Mouse (Mus musculus): ENCODE measurements at regions not wholly inside any gene's neighbourhood (a gene's known extent, or its start where the extent isn't known, plus 50 kb on each side); places are given as distances from the start of the nearest gene placed in this dataset.

DNA sequence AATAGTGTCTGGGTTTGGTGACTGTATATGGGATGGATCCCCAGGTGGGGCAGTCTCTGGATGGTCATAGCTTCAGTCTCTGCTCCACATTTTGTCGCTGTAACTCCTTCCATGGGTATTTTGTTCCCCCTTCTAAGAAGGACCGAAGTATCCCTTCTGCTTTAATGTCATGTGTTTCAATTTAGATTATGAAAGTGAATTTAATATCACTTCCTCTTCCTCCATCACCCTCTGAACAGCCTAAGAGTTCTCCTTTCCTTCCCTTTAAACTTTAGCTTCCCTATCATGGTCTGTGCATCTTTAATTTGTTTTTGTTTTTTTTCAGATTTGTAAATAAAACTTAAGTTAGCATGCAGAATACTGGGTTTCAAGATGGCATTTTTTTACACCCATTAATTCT lies 211.0 kb upstream of the Phyhipl start:
- Histone ChIP-seq H3K4me1 (ENCODE audit: control insufficient read depth, insufficient read depth, low read length) (no peaks in the 10 kb centered on the region), H3K4me3 (replicated peaks; ENCODE audit: insufficient read depth, low read depth, low read length) (no peak overlapping the region), H3K27me3 (ENCODE audit: control insufficient read depth, insufficient read depth, low read length) (no peaks in the 10 kb centered on the region), H3K27ac (ENCODE audit: insufficient read depth, low read length) (no peak overlapping the region)
- WGBS = 92% methylated on average over 2 of the region's 2 CpGs
- TF ChIP-seq CTCF (IDR thresholded peaks at IDR 0.05; ENCODE audit: borderline replicate concordance, insufficient read depth, low read depth, low read length) (no peak), POLR2A (IDR thresholded peaks at IDR 0.05; ENCODE audit: borderline replicate concordance, insufficient read depth, low read length) (no peak)
- no peak for DNase-seq

DNA sequence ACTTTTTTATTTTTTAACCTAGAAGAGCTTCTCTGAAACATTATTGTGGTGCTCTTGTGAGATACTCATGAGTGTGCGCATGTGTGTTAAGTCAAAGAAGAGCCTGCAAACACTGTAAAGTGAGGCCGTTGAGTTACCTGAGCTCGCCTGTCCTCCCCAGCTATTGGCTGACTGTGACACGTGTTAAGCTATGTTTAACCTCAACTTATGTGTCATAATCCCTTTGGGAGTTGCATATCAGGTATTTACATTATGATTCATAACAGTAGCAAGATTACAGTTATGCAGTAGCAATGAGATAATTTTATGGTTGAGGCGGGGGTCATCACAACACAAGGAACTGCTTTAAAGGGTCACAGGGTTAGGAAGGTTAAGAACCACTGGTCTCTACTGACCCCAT lies 208.9 kb upstream of the Phyhipl start:
- Histone ChIP-seq H3K27ac (ENCODE audit: insufficient read depth, low read length) (no peak overlapping the region), H3K4me1 (ENCODE audit: control insufficient read depth, insufficient read depth, low read length) (no peaks in the 10 kb centered on the region), H3K27me3 (ENCODE audit: control insufficient read depth, insufficient read depth, low read length) (no peaks in the 10 kb centered on the region), H3K4me3 (replicated peaks; ENCODE audit: insufficient read depth, low read depth, low read length) (no peak overlapping the region)
- DNase-seq = no peak
- 95% methylated on average over 5 of the region's 5 CpGs for WGBS
- TF ChIP-seq CTCF (IDR thresholded peaks at IDR 0.05; ENCODE audit: borderline replicate concordance, insufficient read depth, low read depth, low read length) = no peak
- no peak for TF ChIP-seq POLR2A (IDR thresholded peaks at IDR 0.05; ENCODE audit: borderline replicate concordance, insufficient read depth, low read length)

DNA sequence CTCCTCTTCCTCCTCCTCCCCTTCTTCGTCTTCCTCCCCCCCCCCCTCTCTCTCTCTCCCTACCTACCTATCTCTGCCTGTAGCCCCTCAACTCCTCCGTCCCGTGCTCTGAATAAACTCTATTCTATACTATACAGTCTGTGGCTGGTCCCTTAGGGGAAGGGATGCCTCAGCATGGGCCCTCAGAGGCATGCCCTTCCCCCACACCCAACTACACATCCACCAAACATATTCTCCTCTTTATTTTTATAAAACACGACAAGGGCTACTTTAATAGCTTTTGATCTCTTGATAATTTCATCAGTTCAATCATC lies 206.2 kb upstream of the Phyhipl start:
- Histone ChIP-seq H3K4me3 (replicated peaks; ENCODE audit: insufficient read depth, low read depth, low read length) (no peak overlapping the region), H3K4me1 (ENCODE audit: control insufficient read depth, insufficient read depth, low read length) (no peaks in the 10 kb centered on the region), H3K27ac (ENCODE audit: insufficient read depth, low read length) (no peak overlapping the region), H3K27me3 (ENCODE audit: control insufficient read depth, insufficient read depth, low read length) (no peaks in the 10 kb centered on the region)
- TF ChIP-seq CTCF (IDR thresholded peaks at IDR 0.05; ENCODE audit: borderline replicate concordance, insufficient read depth, low read depth, low read length) (no peak), POLR2A (IDR thresholded peaks at IDR 0.05; ENCODE audit: borderline replicate concordance, insufficient read depth, low read length) (no peak)
- no peak for DNase-seq
- WGBS = 53% methylated on average over 3 of the region's 4 CpGs

DNA sequence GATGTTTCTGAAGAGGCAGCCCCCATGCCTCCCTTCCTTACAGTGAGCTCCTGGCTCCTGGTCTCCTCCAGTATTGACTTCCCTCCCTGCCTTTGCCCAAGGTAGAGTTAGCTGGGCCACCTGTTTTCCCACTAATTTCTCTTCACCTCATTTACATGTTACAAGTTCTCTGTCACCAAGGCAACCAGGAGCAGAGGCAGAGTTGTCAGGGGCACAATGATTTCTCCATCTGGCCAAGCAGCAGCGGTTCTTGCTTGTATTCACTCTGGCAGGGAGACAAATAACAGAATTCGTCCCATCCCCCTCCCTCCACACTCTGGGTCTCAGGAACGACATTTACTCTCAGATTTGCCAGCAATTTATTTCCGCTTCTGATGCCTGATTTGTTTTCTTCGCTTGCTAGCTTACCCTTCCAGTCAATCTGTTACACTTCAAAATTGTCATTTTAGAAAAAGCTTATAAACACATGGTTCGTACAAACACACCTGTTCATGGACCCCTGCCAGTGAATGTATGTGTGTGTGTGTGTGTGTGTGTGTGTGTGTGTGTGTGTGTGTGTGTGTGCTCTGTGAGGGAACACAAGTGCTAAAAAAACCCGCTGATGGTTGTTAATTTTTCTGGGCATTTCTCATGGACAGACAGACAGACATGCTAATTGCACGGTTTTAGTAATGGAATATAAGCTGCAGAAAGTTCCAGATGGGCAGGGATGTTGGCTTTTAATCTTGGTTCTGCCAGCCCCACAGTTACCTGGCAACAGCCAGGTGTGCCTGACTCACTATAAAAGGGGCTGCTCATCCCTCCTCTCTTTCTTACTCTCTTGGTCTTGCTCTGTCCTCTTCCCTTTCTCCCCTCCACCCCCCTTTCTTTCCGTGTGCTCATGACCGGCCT lies 205.6 kb upstream of the Phyhipl start:
- H3K4me3 ChIP-seq (replicated peaks; ENCODE audit: insufficient read depth, low read depth, low read length) = no peak overlapping the region
- H3K27ac ChIP-seq (ENCODE audit: insufficient read depth, low read length) = no peak overlapping the region
- H3K27me3 ChIP-seq (ENCODE audit: control insufficient read depth, insufficient read depth, low read length) = no peaks in the 10 kb centered on the region
- H3K4me1 ChIP-seq (ENCODE audit: control insufficient read depth, insufficient read depth, low read length) = no peaks in the 10 kb centered on the region
- DNase-seq = no peak
- 16% methylated on average over 10 of the region's 10 CpGs for WGBS
- TF ChIP-seq POLR2A (IDR thresholded peaks at IDR 0.05; ENCODE audit: borderline replicate concordance, insufficient read depth, low read length) (no peak), CTCF (IDR thresholded peaks at IDR 0.05; ENCODE audit: borderline replicate concordance, insufficient read depth, low read depth, low read length) (no peak)

DNA sequence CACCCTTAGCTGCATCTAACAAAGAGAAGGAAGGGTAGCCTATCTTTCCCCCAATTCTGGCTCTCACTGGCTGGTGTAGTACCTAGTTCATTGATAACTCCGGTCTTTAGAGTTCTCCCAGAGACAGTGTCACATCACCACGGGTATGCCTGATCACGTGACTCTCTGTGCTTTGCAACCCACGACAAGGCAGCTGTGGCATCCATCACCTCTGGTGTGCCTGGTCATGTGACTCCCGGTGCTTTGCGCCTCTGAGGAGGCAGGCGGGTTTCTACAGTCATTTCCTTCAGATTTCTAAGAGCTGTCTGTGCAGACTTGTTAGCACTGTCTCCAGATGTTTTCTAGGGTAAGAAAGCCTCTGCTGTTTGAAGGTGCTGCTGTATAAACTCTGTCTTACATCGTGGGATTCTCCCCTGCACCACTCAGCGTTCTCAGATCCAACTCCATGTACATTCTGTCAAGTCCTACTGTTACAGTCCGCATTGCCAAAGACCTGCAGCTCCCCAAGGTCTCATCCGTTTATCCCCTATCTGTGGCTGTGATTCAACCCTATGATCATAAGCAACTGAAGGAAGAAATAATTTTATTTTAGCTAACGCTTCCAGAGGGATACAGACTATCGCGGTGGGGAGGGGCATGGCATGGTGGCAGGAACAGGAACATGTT lies 201.5 kb upstream of the Phyhipl start:
- Histone ChIP-seq H3K4me3 (replicated peaks; ENCODE audit: insufficient read depth, low read depth, low read length) (no peak overlapping the region), H3K27ac (ENCODE audit: insufficient read depth, low read length) (no peak overlapping the region), H3K27me3 (ENCODE audit: control insufficient read depth, insufficient read depth, low read length) (no peaks in the 10 kb centered on the region), H3K4me1 (ENCODE audit: control insufficient read depth, insufficient read depth, low read length) (no peaks in the 10 kb centered on the region)
- DNase-seq = no peak
- WGBS = 68% methylated on average over 14 of the region's 14 CpGs
- TF ChIP-seq CTCF (IDR thresholded peaks at IDR 0.05; ENCODE audit: borderline replicate concordance, insufficient read depth, low read depth, low read length) (no peak), POLR2A (IDR thresholded peaks at IDR 0.05; ENCODE audit: borderline replicate concordance, insufficient read depth, low read length) (no peak)

DNA sequence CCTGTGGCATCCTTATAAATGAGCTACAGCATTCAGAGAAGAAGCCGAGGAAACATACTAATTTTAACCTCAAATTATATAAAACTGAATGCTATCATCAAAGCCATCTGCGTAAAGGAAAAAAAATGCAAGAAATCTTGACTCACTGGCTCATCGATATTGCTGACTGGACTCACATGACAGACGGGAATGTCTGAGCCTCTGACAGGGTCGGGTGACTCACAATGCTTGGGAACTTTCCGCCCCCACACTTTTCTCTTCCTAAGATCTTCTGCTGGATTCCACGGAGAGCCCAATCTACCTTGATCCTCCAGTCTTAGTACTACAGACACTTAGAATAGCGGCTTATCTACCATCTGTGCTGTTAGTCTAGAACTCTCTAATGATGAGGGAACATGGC lies 200.2 kb upstream of the Phyhipl start:
- Histone ChIP-seq H3K4me3 (replicated peaks; ENCODE audit: insufficient read depth, low read depth, low read length) (no peak overlapping the region), H3K27ac (ENCODE audit: insufficient read depth, low read length) (no peak overlapping the region), H3K4me1 (ENCODE audit: control insufficient read depth, insufficient read depth, low read length) (no peaks in the 10 kb centered on the region), H3K27me3 (ENCODE audit: control insufficient read depth, insufficient read depth, low read length) (no peaks in the 10 kb centered on the region)
- no peak for DNase-seq
- 85% methylated on average over 8 of the region's 8 CpGs for WGBS
- no peak for TF ChIP-seq CTCF (IDR thresholded peaks at IDR 0.05; ENCODE audit: borderline replicate concordance, insufficient read depth, low read depth, low read length)
- no peak for TF ChIP-seq POLR2A (IDR thresholded peaks at IDR 0.05; ENCODE audit: borderline replicate concordance, insufficient read depth, low read length)

DNA sequence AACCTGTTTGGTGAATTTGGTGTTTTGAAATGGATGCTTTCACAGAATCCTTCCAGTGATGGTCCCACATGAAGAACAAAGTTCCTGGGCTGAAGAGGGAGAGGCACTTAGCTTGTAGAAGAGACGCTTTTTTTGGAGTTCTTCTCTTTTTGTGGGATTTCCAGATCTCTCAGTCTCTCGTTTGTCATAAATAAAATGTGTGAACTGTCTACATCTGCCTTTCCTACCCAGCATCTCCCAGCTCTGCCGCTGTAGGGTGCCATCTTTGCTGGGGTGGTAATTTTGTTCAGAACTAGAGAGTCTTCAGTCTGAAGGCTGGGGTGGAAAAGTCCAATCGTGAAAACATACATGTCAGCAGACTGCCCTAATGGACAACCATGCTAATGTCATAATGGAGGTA lies 197.8 kb upstream of the Phyhipl start:
- no peak overlapping the region for H3K4me3 ChIP-seq (replicated peaks; ENCODE audit: insufficient read depth, low read depth, low read length)
- no peaks in the 10 kb centered on the region for H3K4me1 ChIP-seq (ENCODE audit: control insufficient read depth, insufficient read depth, low read length)
- TF ChIP-seq CTCF (IDR thresholded peaks at IDR 0.05; ENCODE audit: borderline replicate concordance, insufficient read depth, low read depth, low read length) = no peak
- no peak for TF ChIP-seq POLR2A (IDR thresholded peaks at IDR 0.05; ENCODE audit: borderline replicate concordance, insufficient read depth, low read length)
- H3K27me3 ChIP-seq (ENCODE audit: control insufficient read depth, insufficient read depth, low read length) = no peaks in the 10 kb centered on the region
- no peak overlapping the region for H3K27ac ChIP-seq (ENCODE audit: insufficient read depth, low read length)
- no peak for DNase-seq
- 94% methylated on average over 4 of the region's 4 CpGs for WGBS

DNA sequence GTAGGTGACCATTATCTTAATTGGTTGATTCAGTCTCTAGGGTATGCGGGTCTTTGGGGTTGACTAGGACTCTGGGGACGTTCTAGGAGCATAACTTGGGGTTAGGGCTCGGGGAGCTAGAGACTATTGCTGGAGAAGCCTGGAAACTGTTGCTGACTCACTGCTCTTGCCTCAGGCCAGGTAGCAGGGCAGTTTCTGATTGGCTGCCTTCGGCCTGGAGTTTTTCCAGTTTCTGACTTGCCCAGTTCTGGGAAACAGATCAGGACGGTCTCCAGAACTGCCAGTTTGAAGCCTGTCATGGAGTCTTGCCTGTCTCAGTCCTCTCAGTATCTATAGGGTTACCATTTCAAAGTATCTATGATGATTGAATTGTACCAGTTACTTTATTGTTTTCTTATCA lies 192.4 kb upstream of the Phyhipl start:
- Histone ChIP-seq H3K4me3 (replicated peaks; ENCODE audit: insufficient read depth, low read depth, low read length) (no peak overlapping the region), H3K4me1 (ENCODE audit: control insufficient read depth, insufficient read depth, low read length) (no peaks in the 10 kb centered on the region), H3K27ac (ENCODE audit: insufficient read depth, low read length) (no peak overlapping the region), H3K27me3 (ENCODE audit: control insufficient read depth, insufficient read depth, low read length) (no peaks in the 10 kb centered on the region)
- TF ChIP-seq POLR2A (IDR thresholded peaks at IDR 0.05; ENCODE audit: borderline replicate concordance, insufficient read depth, low read length) (no peak), CTCF (IDR thresholded peaks at IDR 0.05; ENCODE audit: borderline replicate concordance, insufficient read depth, low read depth, low read length) (no peak)
- no peak for DNase-seq
- WGBS = 85% methylated on average over 5 of the region's 5 CpGs

All from cerebellum, adult 2 months (tissue).